Mouse (Mus musculus) myocyte (in vitro differentiated cells): ENCODE data around the gene Capn12. TPM values are rescaled to one million over a fixed set of nuclear protein-coding genes. Genes with fewer than 3 reads are reported as not detected.

Experiments
- H3K27me3 ChIP-seq: one replicate; pipeline ENCODE4 v1.6.1; 2011; ENCODE audit not compliant: control insufficient read depth, insufficient read depth, insufficient read length
- H3K36me3 ChIP-seq: one replicate; pipeline ENCODE4 v1.6.1; 2011; ENCODE audit not compliant: control insufficient read depth, insufficient read depth
- H3K4me2 ChIP-seq: one replicate; pipeline ENCODE4 v1.6.1; 2011; ENCODE audit warnings: low read depth, control low read depth
- H3K4me3 ChIP-seq: one replicate; pipeline ENCODE4 v1.5.1; 2011; ENCODE audit warnings: mild to moderate bottlenecking, control low read depth, moderate library complexity
- H3K79me2 ChIP-seq: one replicate; pipeline ENCODE4 v1.6.1; 2011; ENCODE audit not compliant: control insufficient read depth, insufficient read depth
- H3ac ChIP-seq: one replicate; pipeline ENCODE4 v1.6.1; 2011; ENCODE audit not compliant: control insufficient read depth, insufficient read length
- CEBPB ChIP-seq: IDR thresholded peaks from 2 replicates; pipeline ENCODE4 v1.6.1; 2011; ENCODE audit warnings: mild to moderate bottlenecking, moderate library complexity; ENCODE audit not compliant: poor library complexity, insufficient read depth, severe bottlenecking
- E2F4 ChIP-seq: IDR thresholded peaks from one replicate; pipeline ENCODE4 v1.6.1; 2011; ENCODE audit warnings: mild to moderate bottlenecking, control low read depth, moderate library complexity; ENCODE audit not compliant: insufficient read depth
- MAX ChIP-seq: IDR thresholded peaks from one replicate; pipeline ENCODE4 v1.6.1; 2011; ENCODE audit warnings: low read depth, mild to moderate bottlenecking, control low read depth
- MYOD1 ChIP-seq, 3 experiments: IDR thresholded peaks; one replicate each; pipeline ENCODE4 v1.6.1; 2011; ENCODE audit warnings: control low read depth in 2 of 3, low read depth in 2 of 3, mild to moderate bottlenecking in 2 of 3, moderate library complexity in 1 of 3; ENCODE audit not compliant: insufficient read length in 2 of 3, control insufficient read depth in 1 of 3
- MYOG ChIP-seq, 3 experiments: IDR thresholded peaks; one replicate each; pipeline ENCODE4 v1.6.1; 2011; ENCODE audit warnings: control low read depth in 2 of 3, low read depth in 2 of 3, mild to moderate bottlenecking in 2 of 3; ENCODE audit not compliant: insufficient read length in 2 of 3, control insufficient read depth in 1 of 3, insufficient read depth in 1 of 3
- POLR2A ChIP-seq: IDR thresholded peaks from one replicate; pipeline ENCODE4 v1.6.1; 2011; ENCODE audit warnings: low read depth, mild to moderate bottlenecking, control low read depth, moderate library complexity; ENCODE audit not compliant: insufficient read length
- POLR2AphosphoS2 ChIP-seq: IDR thresholded peaks from one replicate; pipeline ENCODE4 v1.6.1; 2011; ENCODE audit warnings: low read depth, control low read depth; ENCODE audit not compliant: insufficient read length
- REST ChIP-seq: IDR thresholded peaks from one replicate; pipeline ENCODE4 v1.6.1; 2011; ENCODE audit warnings: mild to moderate bottlenecking, control low read depth, moderate library complexity; ENCODE audit not compliant: insufficient read depth, insufficient read length
- SRF ChIP-seq: IDR thresholded peaks from one replicate; pipeline ENCODE4 v1.6.1; 2011; ENCODE audit warnings: low read depth; ENCODE audit not compliant: control insufficient read depth, insufficient read length
- TCF12 ChIP-seq: IDR thresholded peaks from one replicate; pipeline ENCODE4 v1.6.1; 2011; ENCODE audit warnings: mild to moderate bottlenecking, control low read depth; ENCODE audit not compliant: poor library complexity, insufficient read depth, severe bottlenecking
- TCF3 ChIP-seq: IDR thresholded peaks from one replicate; pipeline ENCODE4 v1.6.1; 2011; ENCODE audit warnings: low read depth, control low read depth; ENCODE audit not compliant: insufficient read length
- USF1 ChIP-seq: IDR thresholded peaks from one replicate; pipeline ENCODE4 v1.6.1; 2011; ENCODE audit warnings: low read depth, mild to moderate bottlenecking, control low read depth, moderate library complexity
- polyA plus RNA-seq: library from polyadenylated mRNA; unstranded; fragments of >200 nt; fragmentation: generic; extraction: Trizol; gene quantifications from one replicate; pipeline ENCODE4 v1.2.1, GENCODE M21; 2012; ENCODE audit warnings: missing spikeins

Capn12 gene
- polyA plus RNA-seq, 1 experiment: 0.24 TPM

GRCm38 (mm10) chr7:28931032-28931694, 49.9 kb downstream of the Capn12 start:
- Histone ChIP-seq H3ac (no peak overlapping the region), H3K4me3 (no peak overlapping the region), H3K36me3 (no peaks in the 10 kb centered on the region), H3K79me2 (peaks cover 96% of the 10 kb centered on the region), H3K27me3 (no peaks in the 10 kb centered on the region), H3K4me2 (peak overlapping the region; percentile 84)
- TF ChIP-seq CEBPB (no peak), USF1 (no peak), SRF (peak; percentile 62)

GRCm38 (mm10) chr7:28931695-28932039, 50.4 kb downstream of the Capn12 start:
- peak overlapping the region; percentile 84 for H3K4me2 ChIP-seq
- no peak overlapping the region for H3ac ChIP-seq
- no peaks in the 10 kb centered on the region for H3K27me3 ChIP-seq
- H3K36me3 ChIP-seq: no peaks in the 10 kb centered on the region
- H3K79me2 ChIP-seq: peaks cover 96% of the 10 kb centered on the region
- TF ChIP-seq TCF3: no peak
- TF ChIP-seq E2F4: no peak
- TF ChIP-seq POLR2A: no peak
- no peak for TF ChIP-seq SRF
- no peak overlapping the region for H3K4me3 ChIP-seq

GRCm38 (mm10) chr7:28932421-28933041, 51.3 kb downstream of the Capn12 start:
- TF ChIP-seq MYOG (IDR thresholded peaks at IDR 0.05; ENCODE audit: control insufficient read depth in 1 of 3, insufficient read depth in 1 of 3, insufficient read length in 2 of 3, low read depth in 2 of 3) (no peak), MAX (no peak), TCF12 (no peak), CEBPB (no peak), TCF3 (no peak), E2F4 (no peak), MYOD1 (IDR thresholded peaks at IDR 0.05; ENCODE audit: control insufficient read depth in 1 of 3, insufficient read length in 2 of 3, low read depth in 2 of 3) (no peak), REST (no peak), POLR2AphosphoS2 (no peak), USF1 (no peak), POLR2A (no peak)
- peaks cover 5% of the 10 kb centered on the region for H3K36me3 ChIP-seq
- no peak overlapping the region for H3K4me3 ChIP-seq
- H3ac ChIP-seq: no peak overlapping the region
- peak overlapping the region; percentile 32 for H3K4me2 ChIP-seq
- H3K79me2 ChIP-seq: peaks cover 97% of the 10 kb centered on the region
- H3K27me3 ChIP-seq: no peaks in the 10 kb centered on the region

GRCm38 (mm10) chr7:28933825-28934224, 52.6 kb downstream of the Capn12 start:
- Histone ChIP-seq H3K79me2 (peaks cover 97% of the 10 kb centered on the region), H3K4me3 (no peak overlapping the region), H3K27me3 (no peaks in the 10 kb centered on the region), H3K36me3 (peaks cover 7% of the 10 kb centered on the region), H3K4me2 (no peak overlapping the region), H3ac (no peak overlapping the region)
- TF ChIP-seq TCF3 (no peak), CEBPB (no peak), MAX (no peak), SRF (no peak), POLR2AphosphoS2 (no peak), MYOD1 (IDR thresholded peaks at IDR 0.05; ENCODE audit: control insufficient read depth in 1 of 3, insufficient read length in 2 of 3, low read depth in 2 of 3) (no peak), REST (no peak), TCF12 (no peak)

- no peak overlapping the region for H3ac ChIP-seq
- H3K36me3 ChIP-seq: peaks cover 16% of the 10 kb centered on the region
- H3K79me2 ChIP-seq: peaks cover 97% of the 10 kb centered on the region
- H3K4me3 ChIP-seq: no peak overlapping the region
- no peaks in the 10 kb centered on the region for H3K27me3 ChIP-seq
- TF ChIP-seq MYOG (IDR thresholded peaks at IDR 0.05; ENCODE audit: control insufficient read depth in 1 of 3, insufficient read depth in 1 of 3, insufficient read length in 2 of 3, low read depth in 2 of 3): peak in 1 of 3 experiments; percentile 44
- no peak for TF ChIP-seq USF1
- peak in 2 of 3 experiments; percentile 23 for TF ChIP-seq MYOD1 (IDR thresholded peaks at IDR 0.05; ENCODE audit: control insufficient read depth in 1 of 3, insufficient read length in 2 of 3, low read depth in 2 of 3)
- no peak for TF ChIP-seq POLR2A
- H3K4me2 ChIP-seq: peak overlapping the region; percentile 38
Measured at GRCm38 (mm10) chr7:28936787-28937186, 55.6 kb downstream of the Capn12 start.
